Mouse (Mus musculus): ENCODE results near the gene Cacna1d.

GRCm38 (mm10) chr14:30169455-30169854 is 321.8 kb downstream of the Cacna1d start:
- TF ChIP-seq CTCF (conservative IDR thresholded peaks at IDR 0.05 in 1 of 2, IDR thresholded peaks at IDR 0.05 in 1 of 2; ENCODE audit: low read depth in 2 of 2, low read length in 2 of 2): no peak
- no peak for TF ChIP-seq POLR2A (IDR thresholded peaks at IDR 0.05; ENCODE audit: low read depth, low read length)
- TF ChIP-seq MEF2A (IDR thresholded peaks at IDR 0.05; ENCODE audit: borderline replicate concordance, low read depth, low read length): no peak
- no peak for TF ChIP-seq MAFK (IDR thresholded peaks at IDR 0.05; ENCODE audit: insufficient replicate concordance, low read length)
- no peak for TF ChIP-seq MAX (IDR thresholded peaks at IDR 0.05; ENCODE audit: low read length)
- TF ChIP-seq ZNF384 (IDR thresholded peaks at IDR 0.05; ENCODE audit: low read depth, low read length): no peak
- TF ChIP-seq MXI1 (IDR thresholded peaks at IDR 0.05; ENCODE audit: low read depth, low read length): no peak
- no peak for TF ChIP-seq NELFE (IDR thresholded peaks at IDR 0.05; ENCODE audit: low read depth, low read length)
- TF ChIP-seq EP300 (IDR thresholded peaks at IDR 0.05; ENCODE audit: low read length): no peak
- TF ChIP-seq BHLHE40 (IDR thresholded peaks at IDR 0.05; ENCODE audit: low read depth, low read length): no peak
- TF ChIP-seq MAZ (IDR thresholded peaks at IDR 0.05; ENCODE audit: low read depth, low read length): no peak
- no peak for TF ChIP-seq MYC (IDR thresholded peaks at IDR 0.05; ENCODE audit: low read depth, low read length)
- no peak for TF ChIP-seq HCFC1 (IDR thresholded peaks at IDR 0.05; ENCODE audit: low read depth, low read length)

All from CH12.LX (cell line).